ENCODE assay signal across 19 mouse cellular contexts in genomic region chr10:38880642-38881187, GRCm38 (mm10). TPM values are rescaled to one million over a fixed set of nuclear protein-coding genes. Genes with fewer than 3 reads are reported as not detected.
DNase-seq lines count a peak whose midpoint lies in the region; ATAC-seq and TF ChIP-seq lines count a peak whose summit lies in the region.
"Had no signal": no experiment of that assay in that cellular context is flagged by ENCODE, and none has a peak within 500 bp of the region (broad histone marks: within the 10 kb centered on the region; RNA-seq: fewer than 3 reads in every experiment).

No protein-coding gene starts in this region.

- H3K36me3 ChIP-seq in lung, embryonic 14.5 days (ENCODE audit: insufficient read depth) = no peaks in the 10 kb centered on the region
- H3K36me3 ChIP-seq: forebrain, embryonic 12.5 days; hindbrain, embryonic 15.5 days; liver, embryonic 13.5 days had no signal

- TF ChIP-seq CTCF in lung, embryonic 14.5 days (IDR thresholded peaks at IDR 0.05; ENCODE audit: low read depth) = no peak

- H3K4me3 ChIP-seq in lung, embryonic 14.5 days (ENCODE audit: low read depth, low read length) = no peak overlapping the region
- H3K4me3 ChIP-seq in brown adipose tissue, adult 24 weeks (ENCODE audit: insufficient read depth, low read depth, low read length) = no peak overlapping the region
- H3K4me3 ChIP-seq: forebrain, embryonic 12.5 days; hindbrain, embryonic 15.5 days; layer of hippocampus, adult 2 months; liver, embryonic 13.5 days had no signal

- WGBS in lung, embryonic 14.5 days = 50% methylated on average over 7 of the region's 7 CpGs

- no peak overlapping the region; the same call in 1 of the 2 replicates for H3K27ac ChIP-seq in lung, embryonic 14.5 days (ENCODE audit: low read depth)
- peak overlapping the region; percentile 56 for H3K27ac ChIP-seq in brown adipose tissue, adult 24 weeks (replicated peaks; ENCODE audit: low read depth, low read length)
- H3K27ac ChIP-seq: forebrain, embryonic 12.5 days; hindbrain, embryonic 15.5 days; layer of hippocampus, adult 2 months; liver, embryonic 13.5 days had no signal

- intact Hi-C loops in left cerebral cortex, postnatal 14 days (cut with DNase I) = no loop called here

- H3K9me3 ChIP-seq in lung, embryonic 14.5 days (ENCODE audit: low read depth, low read length) = no peaks in the 10 kb centered on the region
- H3K9me3 ChIP-seq: forebrain, embryonic 12.5 days; hindbrain, embryonic 15.5 days; liver, embryonic 13.5 days had no signal

- peak; percentile 18 to 61 for DNase-seq in heart, adult 9 months (ENCODE audit: low spot score in 2 of 2)
- DNase-seq in heart, postnatal 4 days = no peak
- peak; percentile 40 for DNase-seq in lung, embryonic 14.5 days
- no peak for DNase-seq in lung, postnatal 14 days
- peak; percentile 27 for DNase-seq in thymus, postnatal 14 days
- DNase-seq in left cerebral cortex, postnatal 14 days (ENCODE audit: low spot score in 2 of 2) = no peak
- no peak for DNase-seq in urinary bladder, postnatal 25 days (ENCODE audit: low spot score)
- DNase-seq: adrenal gland, postnatal 36 days; cerebellum, adult 11-12 months; gastrocnemius, postnatal 10 days; liver, embryonic 13.5 days had no signal

- no peak for ATAC-seq in lung, embryonic 14.5 days (ENCODE audit: insufficient read depth)

- no peak overlapping the region for H3K4me2 ChIP-seq in lung, embryonic 14.5 days
- H3K4me2 ChIP-seq: forebrain, embryonic 12.5 days; hindbrain, embryonic 15.5 days; liver, embryonic 13.5 days had no signal

- no peaks in the 10 kb centered on the region for H3K27me3 ChIP-seq in lung, embryonic 14.5 days (ENCODE audit: insufficient read depth, low read length)
- H3K27me3 ChIP-seq: CH12.LX; forebrain, embryonic 12.5 days; hindbrain, embryonic 15.5 days; liver, embryonic 13.5 days had no signal

- no peak overlapping the region for H3K9ac ChIP-seq in lung, embryonic 14.5 days
- H3K9ac ChIP-seq: forebrain, embryonic 12.5 days; hindbrain, embryonic 15.5 days; liver, embryonic 13.5 days had no signal

- H3K4me1 ChIP-seq in lung, embryonic 14.5 days (ENCODE audit: insufficient read depth) = peaks cover 7% of the 10 kb centered on the region; the same call in 1 of the 2 replicates
- peaks cover 8% of the 10 kb centered on the region for H3K4me1 ChIP-seq in brown adipose tissue, adult 24 weeks (ENCODE audit: control insufficient read depth, insufficient read depth, insufficient read length, low read length)
- H3K4me1 ChIP-seq: forebrain, embryonic 12.5 days; hindbrain, embryonic 15.5 days; liver, embryonic 13.5 days had no signal

RNA-seq across cellular contexts. Expression of gene Rfpl4b, which starts 59.1 kb away (rescaled TPM):
- total RNA-seq in heart, postnatal 4 days (2021) = not detected
- polyA plus RNA-seq in lung, embryonic 14.5 days (2014; fragmentation: Nextera tagmentation; extraction: Ambion mirVana) = not detected in 2 replicates
- not detected in 2 replicates for polyA plus RNA-seq in brown adipose tissue, adult 24 weeks (2012; ENCODE audit: insufficient read depth, insufficient read length, missing spikeins)
- total RNA-seq in left cerebral cortex, postnatal 14 days (2021) = not detected
- total RNA-seq: adrenal gland, postnatal 36 days; CH12.LX; gastrocnemius, postnatal 10 days; layer of hippocampus, adult 2 months; left cerebral cortex, postnatal 10 days; megakaryocyte-erythroid progenitor cell, adult 5-6 weeks had no signal
- polyA plus RNA-seq: forebrain, embryonic 12.5 days; hindbrain, embryonic 15.5 days; liver, embryonic 13.5 days; small intestine, adult 2 months had no signal

Comparison
In these comparisons a context has a peak if more than half of its experiments do, and no peak if none do; other contexts are left out.
1. DNase-seq: peak in heart, adult 9 months (2 of 2), lung, embryonic 14.5 days (single experiment) and thymus, postnatal 14 days (single experiment); none in heart, postnatal 4 days (single experiment), lung, postnatal 14 days (single experiment), left cerebral cortex, postnatal 14 days (0 of 2) and urinary bladder, postnatal 25 days (single experiment).